Mouse (Mus musculus) megakaryocyte, embryonic 14.5 days (primary cell): ENCODE measurements at regions not wholly inside any gene's neighbourhood (a gene's known extent, or its start where the extent isn't known, plus 50 kb on each side); places are given as distances from the start of the nearest gene placed in this dataset.

ENCODE experiments used
- FLI1 ChIP-seq: IDR thresholded peaks from 2 replicates; pipeline ENCODE4 v1.6.1; 2012; ENCODE audit warnings: low read length, inconsistent platforms, mixed read lengths
- GATA1 ChIP-seq: IDR thresholded peaks from 3 replicates; pipeline ENCODE4 v1.6.1; 2012; ENCODE audit warnings: mixed read lengths, low read length, inconsistent platforms, borderline replicate concordance

DNA sequence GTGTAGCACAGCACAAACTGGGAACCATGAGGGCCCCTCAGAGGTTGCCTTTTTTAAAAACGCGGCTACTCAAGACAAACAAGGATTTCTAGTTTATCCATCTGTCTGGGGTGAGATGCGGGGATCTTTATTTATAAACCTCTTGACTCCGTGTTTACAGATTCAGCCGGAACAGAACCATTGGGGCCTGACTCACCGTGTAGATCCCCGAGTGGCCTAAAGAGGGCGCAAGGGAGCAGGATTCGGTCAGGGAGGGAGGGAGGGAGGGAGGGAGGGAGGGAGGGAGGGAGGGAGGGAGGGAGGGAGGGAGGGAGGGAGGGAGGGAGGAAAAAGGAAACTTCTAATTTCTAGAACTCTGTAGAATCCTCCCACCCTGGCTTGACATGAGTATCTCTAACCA, 73.4 kb upstream of the Fzd10 start:
- TF ChIP-seq GATA1: no peak
- no peak for TF ChIP-seq FLI1
